Mouse (Mus musculus): ENCODE measurements around the gene Egfl8. TPM values are rescaled to one million over a fixed set of nuclear protein-coding genes. Genes with fewer than 3 reads are reported as not detected.

The Egfl8 gene
- polyA plus RNA-seq, 1 experiment from 2014 or later, result 3.8 TPM

DNA sequence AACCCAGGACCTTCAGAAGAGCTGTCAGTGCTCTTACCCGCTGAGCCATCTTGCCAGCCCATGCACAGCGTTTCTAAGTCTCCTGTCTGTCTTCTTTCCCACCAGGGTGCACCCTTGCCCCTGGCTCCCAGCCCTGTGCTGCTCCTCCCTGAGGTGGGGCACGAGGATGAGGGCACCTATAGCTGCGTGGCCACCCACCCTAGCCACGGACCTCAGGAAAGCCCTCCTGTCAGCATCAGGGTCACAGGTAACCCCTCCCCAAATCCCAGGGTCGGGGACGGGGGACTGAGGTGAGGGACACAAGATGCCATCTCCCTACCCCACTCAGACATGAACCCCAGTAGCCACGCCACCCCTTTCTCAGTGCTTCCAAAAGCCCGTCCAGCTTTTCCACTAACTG lies 15.9 kb downstream of the Egfl8 start:
- DNase-seq (ENCODE audit: low spot score, missing footprints) (peak; percentile 10), ATAC-seq (ENCODE audit: low FRiP score) (no peak)
- no peak overlapping the region for H3K9ac ChIP-seq (ENCODE audit: low read length)
- H3K27me3 ChIP-seq (ENCODE audit: control insufficient read depth, insufficient read depth, low read length), result no peaks in the 10 kb centered on the region
- peaks cover 10% of the 10 kb centered on the region for H3K36me3 ChIP-seq (ENCODE audit: control insufficient read depth, insufficient read depth, low read length)
- peaks cover 22% of the 10 kb centered on the region for H3K4me1 ChIP-seq (ENCODE audit: control insufficient read depth, insufficient read depth, low read length)
- no peaks in the 10 kb centered on the region for H3K9me3 ChIP-seq (ENCODE audit: control insufficient read depth, low read length)
- no peak overlapping the region for H3K4me3 ChIP-seq (ENCODE audit: low read depth, low read length)
- H3K27ac ChIP-seq (ENCODE audit: low read depth, low read length), result no peak overlapping the region
- no peak overlapping the region for H3K4me2 ChIP-seq
- WGBS, result 74% methylated on average over 9 of the region's 9 CpGs

DNA sequence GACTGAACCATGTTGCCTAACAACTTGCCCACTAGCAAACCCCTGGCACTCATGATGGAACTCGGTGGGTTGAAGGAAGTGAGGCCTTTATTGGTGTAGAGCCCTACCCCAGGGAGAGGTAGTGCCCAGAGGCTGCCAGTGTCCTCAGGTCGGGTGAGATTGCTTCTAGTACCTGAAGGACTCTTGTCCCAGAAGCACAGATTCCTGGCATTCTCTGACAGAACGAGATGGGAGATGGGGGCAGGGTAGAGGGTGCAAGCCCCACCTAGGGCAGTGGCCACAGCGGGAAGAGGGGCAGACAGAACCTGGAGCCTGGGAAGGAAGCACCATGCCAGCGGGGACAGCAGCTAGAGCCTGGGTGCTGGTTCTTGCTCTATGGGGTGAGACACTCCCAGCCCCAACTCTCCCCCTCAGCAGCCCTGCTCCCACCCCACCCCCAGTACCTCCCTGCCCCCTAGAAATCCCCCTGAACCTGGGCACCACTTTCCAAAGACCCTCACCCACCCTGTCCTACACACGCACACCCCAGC lies 18.1 kb downstream of the Egfl8 start, which contains the start of gene Ager:
TSS of gene Ager (plus strand) at position 297 of the 530 bp plus-strand sequence.
- no peaks in the 10 kb centered on the region for H3K27me3 ChIP-seq (ENCODE audit: control insufficient read depth, insufficient read depth, low read length)
- no peak within 1 kb of the TSS for H3K4me3 ChIP-seq (ENCODE audit: low read depth, low read length)
- peak; percentile 78 for DNase-seq (ENCODE audit: low spot score, missing footprints)
- H3K9me3 ChIP-seq (ENCODE audit: control insufficient read depth, low read length), result no peaks in the 10 kb centered on the region
- peaks cover 12% of the 10 kb centered on the region for H3K36me3 ChIP-seq (ENCODE audit: control insufficient read depth, insufficient read depth, low read length)
- no peak for ATAC-seq (ENCODE audit: low FRiP score)
- H3K27ac ChIP-seq (ENCODE audit: low read depth, low read length), result no peak within 1 kb of the TSS
- H3K4me2 ChIP-seq, result no peak within 1 kb of the TSS
- peaks cover 30% of the 10 kb centered on the region for H3K4me1 ChIP-seq (ENCODE audit: control insufficient read depth, insufficient read depth, low read length)
- no peak within 1 kb of the TSS for H3K9ac ChIP-seq (ENCODE audit: low read length)
- WGBS, result 21% methylated on average over 6 of the region's 6 CpGs

DNA sequence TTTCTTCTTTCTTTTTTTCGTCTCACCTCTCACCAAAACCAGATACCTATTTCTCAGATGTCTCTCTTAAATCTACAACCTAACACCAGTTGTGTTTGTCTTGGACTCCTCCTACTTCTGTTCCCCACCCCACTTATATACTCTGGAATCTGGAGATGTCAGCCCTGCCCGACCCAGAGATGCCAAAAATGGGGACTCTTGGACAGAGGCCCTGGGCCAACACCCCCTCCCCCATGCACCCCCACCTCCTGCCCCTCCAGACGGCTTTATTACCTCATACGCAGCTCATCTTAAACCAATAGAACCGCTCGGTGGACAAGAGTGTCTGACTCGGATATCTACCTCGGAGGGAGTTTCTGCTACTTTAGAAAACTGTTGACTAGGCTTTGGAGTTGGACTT lies 19.7 kb downstream of the Egfl8 start:
- H3K4me3 ChIP-seq (ENCODE audit: low read depth, low read length), result no peak overlapping the region
- DNase-seq (ENCODE audit: low spot score, missing footprints) (no peak), ATAC-seq (ENCODE audit: low FRiP score) (no peak)
- no peaks in the 10 kb centered on the region for H3K27me3 ChIP-seq (ENCODE audit: control insufficient read depth, insufficient read depth, low read length)
- H3K36me3 ChIP-seq (ENCODE audit: control insufficient read depth, insufficient read depth, low read length), result peaks cover 12% of the 10 kb centered on the region
- H3K4me2 ChIP-seq, result no peak overlapping the region
- H3K27ac ChIP-seq (ENCODE audit: low read depth, low read length), result no peak overlapping the region
- no peaks in the 10 kb centered on the region for H3K9me3 ChIP-seq (ENCODE audit: control insufficient read depth, low read length)
- WGBS, result 81% methylated on average over 8 of the region's 8 CpGs
- H3K4me1 ChIP-seq (ENCODE audit: control insufficient read depth, insufficient read depth, low read length), result peaks cover 29% of the 10 kb centered on the region
- no peak overlapping the region for H3K9ac ChIP-seq (ENCODE audit: low read length)

GRCm38 (mm10) chr17:34593752-34594525 lies 21.8 kb downstream of the Egfl8 start:
- H3K4me3 ChIP-seq (ENCODE audit: low read depth, low read length), result peak overlapping the region; percentile 73
- no peaks in the 10 kb centered on the region for H3K27me3 ChIP-seq (ENCODE audit: control insufficient read depth, insufficient read depth, low read length)
- peaks cover 50% of the 10 kb centered on the region for H3K4me1 ChIP-seq (ENCODE audit: control insufficient read depth, insufficient read depth, low read length)
- DNase-seq (ENCODE audit: low spot score, missing footprints) (no peak), ATAC-seq (ENCODE audit: low FRiP score) (no peak)
- 52% methylated on average over 34 of the region's 34 CpGs for WGBS
- peak overlapping the region; percentile 82 for H3K4me2 ChIP-seq
- H3K27ac ChIP-seq (ENCODE audit: low read depth, low read length), result peak overlapping the region; percentile 97
- H3K36me3 ChIP-seq (ENCODE audit: control insufficient read depth, insufficient read depth, low read length), result peaks cover 5% of the 10 kb centered on the region; the same call in 1 of the 2 replicates
- H3K9ac ChIP-seq (ENCODE audit: low read length), result peak overlapping the region; percentile 96
- no peaks in the 10 kb centered on the region for H3K9me3 ChIP-seq (ENCODE audit: control insufficient read depth, low read length)

GRCm38 (mm10) chr17:34592581-34593549 lies 22.9 kb downstream of the Egfl8 start:
- DNase-seq (ENCODE audit: low spot score, missing footprints) (peak; percentile 94), ATAC-seq (ENCODE audit: low FRiP score) (peak; percentile 39)
- 3% methylated on average over 29 of the region's 32 CpGs for WGBS
- peak overlapping the region; percentile 97 for H3K27ac ChIP-seq (ENCODE audit: low read depth, low read length)
- peak overlapping the region; percentile 73 for H3K4me3 ChIP-seq (ENCODE audit: low read depth, low read length)
- H3K4me1 ChIP-seq (ENCODE audit: control insufficient read depth, insufficient read depth, low read length), result peaks cover 58% of the 10 kb centered on the region
- peaks cover 5% of the 10 kb centered on the region; the same call in 1 of the 2 replicates for H3K36me3 ChIP-seq (ENCODE audit: control insufficient read depth, insufficient read depth, low read length)
- H3K27me3 ChIP-seq (ENCODE audit: control insufficient read depth, insufficient read depth, low read length), result no peaks in the 10 kb centered on the region
- peak overlapping the region; percentile 96 for H3K9ac ChIP-seq (ENCODE audit: low read length)
- H3K9me3 ChIP-seq (ENCODE audit: control insufficient read depth, low read length), result no peaks in the 10 kb centered on the region
- peak overlapping the region; percentile 82 for H3K4me2 ChIP-seq

- H3K4me1 ChIP-seq (ENCODE audit: control insufficient read depth, insufficient read depth, low read length), result peaks cover 55% of the 10 kb centered on the region
- peak overlapping the region; percentile 96 for H3K9ac ChIP-seq (ENCODE audit: low read length)
- under 1% methylated on average over 20 of the region's 35 CpGs for WGBS
- no peaks in the 10 kb centered on the region for H3K9me3 ChIP-seq (ENCODE audit: control insufficient read depth, low read length)
- peaks cover 5% of the 10 kb centered on the region; the same call in 1 of the 2 replicates for H3K36me3 ChIP-seq (ENCODE audit: control insufficient read depth, insufficient read depth, low read length)
- H3K4me3 ChIP-seq (ENCODE audit: low read depth, low read length), result peak overlapping the region; percentile 73
- DNase-seq (ENCODE audit: low spot score, missing footprints) (no peak), ATAC-seq (ENCODE audit: low FRiP score) (peak; percentile 56)
- H3K4me2 ChIP-seq, result peak overlapping the region; percentile 82
- H3K27ac ChIP-seq (ENCODE audit: low read depth, low read length), result peak overlapping the region; percentile 97
- no peaks in the 10 kb centered on the region for H3K27me3 ChIP-seq (ENCODE audit: control insufficient read depth, insufficient read depth, low read length)
These were observed 23.8 kb downstream of the Egfl8 start for GRCm38 (mm10) chr17:34591994-34592375.

- ATAC-seq (ENCODE audit: low FRiP score), result peak; percentile 24
These were observed 24.5 kb downstream of the Egfl8 start, which contains the start of gene Pbx2 for GRCm38 (mm10) chr17:34591029-34591993. TSS of gene Pbx2 (plus strand) at chr17:34591266.

More at GRCm38 (mm10) chr17:34591029-34591993, 24.5 kb downstream of the Egfl8 start, which contains the start of gene Pbx2:
- Histone ChIP-seq H3K27me3 (ENCODE audit: control insufficient read depth, insufficient read depth, low read length) (no peaks in the 10 kb centered on the region), H3K27ac (ENCODE audit: low read depth, low read length) (peak within 1 kb of the TSS; percentile 97), H3K4me3 (ENCODE audit: low read depth, low read length) (peak within 1 kb of the TSS; percentile 73), H3K4me1 (ENCODE audit: control insufficient read depth, insufficient read depth, low read length) (peaks cover 58% of the 10 kb centered on the region), H3K36me3 (ENCODE audit: control insufficient read depth, insufficient read depth, low read length) (peaks cover 5% of the 10 kb centered on the region; the same call in 1 of the 2 replicates), H3K9me3 (ENCODE audit: control insufficient read depth, low read length) (no peaks in the 10 kb centered on the region), H3K4me2 (peak within 1 kb of the TSS; percentile 82), H3K9ac (ENCODE audit: low read length) (peak within 1 kb of the TSS; percentile 96)
- 1% methylated on average over 21 of the region's 21 CpGs for WGBS
- DNase-seq (ENCODE audit: low spot score, missing footprints), result peak; percentile 98
